Mouse (Mus musculus) cerebellum, adult 2 months (tissue): ENCODE measurements around the gene Cdh16.

Experiments used
- CTCF ChIP-seq: fragments of 200-500 bp; IDR thresholded peaks from 2 replicates; pipeline ENCODE4 v1.5.1; 2011; ENCODE audit warnings: low read depth, mild to moderate bottlenecking, control low read depth, low read length, moderate library complexity, borderline replicate concordance; ENCODE audit not compliant: insufficient read depth
- POLR2A ChIP-seq: fragments of 200-500 bp; IDR thresholded peaks from 2 replicates; pipeline ENCODE4 v1.6.1; 2011; ENCODE audit warnings: low read length, control low read depth, borderline replicate concordance; ENCODE audit not compliant: insufficient read depth

DNA sequence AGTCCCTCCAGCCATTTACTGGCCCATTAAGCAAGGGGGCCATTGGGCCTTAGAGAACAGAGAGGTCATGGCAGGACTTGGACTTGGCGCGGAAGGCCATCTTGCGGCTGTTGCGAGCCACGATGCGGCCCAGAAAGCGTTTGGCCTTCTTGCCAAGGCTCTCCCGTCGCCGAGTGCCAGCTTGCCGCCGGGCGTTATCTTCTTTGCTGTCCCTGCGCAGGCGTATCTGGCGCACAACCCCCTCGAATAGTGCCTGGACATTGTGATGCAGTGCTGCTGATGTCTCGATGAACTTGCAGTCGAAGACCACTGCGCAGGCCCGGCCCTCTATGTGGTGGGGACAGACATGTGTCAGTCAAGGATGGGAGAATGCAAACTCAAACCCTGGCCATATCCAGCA is 4.2 kb upstream of the Cdh16 start:
- TF ChIP-seq CTCF: no peak
- TF ChIP-seq POLR2A: no peak
